Mouse (Mus musculus) heart, postnatal 0 days (tissue): ENCODE measurements around the gene Slc25a26. TPM values are rescaled to one million over a fixed set of nuclear protein-coding genes. Genes with fewer than 3 reads are reported as not detected.

Experiments used
- ATAC-seq: fragments of 200-750 bp; cut with Nextera tagmentation; 2 replicates; pipeline ENCODE4 v1.8.0; 2017; ENCODE audit warnings: low read depth, moderate number of reproducible peaks, moderate library complexity; ENCODE audit not compliant: insufficient read depth
- DNase-seq: peaks from one replicate; pipeline ENCODE4 v3.0.0-alpha.2; 2016; ENCODE audit warnings: low spot score
- H3K27ac ChIP-seq: fragments of 300-500 bp; sonication (generic); 2 replicates; pipeline ENCODE4 v1.5.1; 2014; ENCODE audit warnings: low read depth, mild to moderate bottlenecking
- H3K27me3 ChIP-seq: fragments of 300-500 bp; sonication (generic); 2 replicates; pipeline ENCODE4 v1.6.1; 2014; ENCODE audit warnings: low read length, mixed read lengths; ENCODE audit not compliant: control insufficient read depth, insufficient read depth
- H3K36me3 ChIP-seq: fragments of 300-500 bp; sonication (generic); replicated peaks from 2 replicates; pipeline ENCODE4 v1.6.1; 2014; ENCODE audit warnings: low read length, mixed read lengths; ENCODE audit not compliant: control insufficient read depth, insufficient read depth
- H3K4me1 ChIP-seq: fragments of 300-500 bp; sonication (generic); 2 replicates; pipeline ENCODE4 v1.6.1; 2014; ENCODE audit warnings: antibody characterized with exemption; ENCODE audit not compliant: control insufficient read depth, insufficient read depth
- H3K4me2 ChIP-seq: fragments of 300-500 bp; sonication (generic); 2 replicates; pipeline ENCODE4 v1.6.1; 2014; ENCODE audit warnings: low read depth, mild to moderate bottlenecking, low read length, moderate library complexity
- H3K4me3 ChIP-seq: fragments of 300-500 bp; sonication (generic); 2 replicates; pipeline ENCODE4 v1.5.1; 2014; ENCODE audit warnings: low read depth, low read length
- H3K9ac ChIP-seq: fragments of 300-500 bp; sonication (generic); replicated peaks from 2 replicates; pipeline ENCODE4 v1.6.1; 2014; ENCODE audit warnings: low read depth, low read length, mixed read lengths
- H3K9me3 ChIP-seq: fragments of 300-500 bp; sonication (generic); replicated peaks from 2 replicates; pipeline ENCODE4 v1.6.1; 2016; ENCODE audit warnings: low read length; ENCODE audit not compliant: control insufficient read depth
- CTCF ChIP-seq: IDR thresholded peaks from 2 replicates; pipeline ENCODE4 v1.5.1; 2016; ENCODE audit warnings: antibody characterized with exemption, control low read depth, low read depth
- EP300 ChIP-seq: IDR thresholded peaks from 2 replicates; pipeline ENCODE4 v1.6.1; 2016; ENCODE audit warnings: antibody characterized with exemption, low read depth
- WGBS: fragments of 180-500 bp; shearing (Covaris S2); extraction: QIAGEN DNeasy Blood & Tissue Kit; methylation state at CpG from one replicate; pipeline ENCODE4 v1.1.7; 2014; 5-methylcytosine and 5-hydroxymethylcytosine counted together
- microRNA-seq: library from miRNA; unstranded; fragments of <30 nt; microRNA quantifications from one replicate; pipeline ENCODE4, GENCODE M21; 2016
- polyA plus RNA-seq: library from polyadenylated mRNA; unstranded; fragments of >200 nt; fragmentation: Nextera tagmentation; extraction: Ambion mirVana; gene quantifications from 2 replicates; pipeline ENCODE4 v1.2.1, GENCODE M21; 2015
- total RNA-seq: library from RNA; depleted of rRNA; stranded (reverse); fragments of >200 nt; gene quantifications from 2 replicates; pipeline ENCODE4 v1.2.3, GENCODE M21; 2014; ENCODE audit warnings: low replicate concordance; rRNA removed

The Slc25a26 gene
- total and polyA plus RNA-seq, 2 experiments from 2014 or later = 13.4 to 17.9 TPM

DNA sequence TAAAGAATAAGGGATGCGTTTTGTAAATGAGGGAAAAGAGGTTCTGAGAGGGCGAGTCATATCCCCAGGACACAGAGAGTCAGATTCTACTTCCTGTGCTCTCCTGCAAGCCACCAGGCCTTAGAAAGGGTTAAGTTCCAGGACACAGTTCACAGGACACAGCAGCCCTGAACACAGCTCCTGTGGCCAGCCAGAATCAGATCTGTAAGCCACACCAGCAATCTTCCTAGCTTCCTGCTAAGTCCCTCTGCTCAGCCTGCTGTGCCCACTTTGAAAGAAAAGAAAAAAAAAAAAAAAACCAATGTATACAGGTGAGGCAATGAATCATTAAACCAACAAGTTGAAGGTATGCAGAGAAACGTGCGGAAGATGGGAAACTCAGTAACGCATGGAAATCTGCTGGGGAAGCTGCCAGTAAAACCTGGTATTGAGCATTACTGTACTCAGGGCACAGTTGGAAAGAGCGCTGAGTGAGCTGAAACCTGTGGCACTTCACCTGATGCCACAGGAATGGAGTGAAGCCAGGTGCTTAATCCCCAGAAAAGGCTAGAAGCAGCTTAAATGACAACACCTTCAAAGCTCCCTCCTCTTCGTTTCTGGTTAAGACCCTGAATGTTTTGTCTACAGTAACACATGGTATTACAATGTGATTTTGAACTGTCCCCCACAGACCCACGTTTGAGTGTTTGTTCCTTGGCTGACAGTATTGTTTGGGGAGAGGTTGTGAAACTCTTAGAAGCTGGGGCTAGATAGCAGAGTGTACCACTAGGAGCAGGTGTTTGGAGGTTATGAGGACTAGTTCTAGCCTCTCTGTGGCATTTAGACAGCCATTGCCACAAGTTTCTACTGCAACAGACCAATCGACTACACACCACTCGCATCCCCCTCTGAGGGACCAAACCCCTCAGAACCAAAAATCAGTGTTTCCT lies 153.5 kb downstream of the Slc25a26 start:
- H3K4me3 ChIP-seq = no peak overlapping the region
- no peak overlapping the region for H3K27ac ChIP-seq
- TF ChIP-seq EP300 = no peak
- no peak for TF ChIP-seq CTCF
- no peaks in the 10 kb centered on the region for H3K9me3 ChIP-seq
- peaks cover 24% of the 10 kb centered on the region for H3K4me1 ChIP-seq
- 82% methylated on average over 10 of the region's 10 CpGs for WGBS
- H3K9ac ChIP-seq = no peak overlapping the region
- no peaks in the 10 kb centered on the region for H3K27me3 ChIP-seq
- no peak for ATAC-seq
- no peak overlapping the region for H3K4me2 ChIP-seq
- no peak for DNase-seq
- peaks cover 8% of the 10 kb centered on the region; the same call in 1 of the 2 replicates for H3K36me3 ChIP-seq

Small RNA genes within 50 kb of the gene (microRNA-seq; reads per million reads assigned to microRNA genes)
- not detected for gene Mir7041

Other genes with a start within 250 kb of the Slc25a26 start
- 15.3 and 20.4 TPM in 2 replicates for gene Magi1, start 216.4 kb upstream of the Slc25a26 start, total RNA-seq
- 4.4 and 4.6 TPM in 2 replicates for gene Magi1, start 216.4 kb upstream of the Slc25a26 start, polyA plus RNA-seq
- 50.2 and 54.3 TPM in 2 replicates for gene Lrig1, start 199.8 kb downstream of the Slc25a26 start, total RNA-seq
- 7.1 and 7.3 TPM in 2 replicates for gene Lrig1, start 199.8 kb downstream of the Slc25a26 start, polyA plus RNA-seq